Mouse (Mus musculus) spleen, adult 2 months (tissue): Measurements from ENCODE around the gene Myzap.

ENCODE experiments used
- CTCF ChIP-seq: fragments of 200-500 bp; IDR thresholded peaks from 2 replicates; pipeline ENCODE4 v1.5.1; 2011; ENCODE audit warnings: mild to moderate bottlenecking, inconsistent platforms; ENCODE audit not compliant: insufficient read depth, insufficient read length, insufficient replicate concordance; ENCODE audit errors: extremely low read depth
- POLR2A ChIP-seq: fragments of 200-500 bp; IDR thresholded peaks from 2 replicates; pipeline ENCODE4 v1.6.1; 2011; ENCODE audit warnings: low read depth, low read length, inconsistent platforms

GRCm38 (mm10) chr9:71463072-71463667 is 129.0 kb downstream of the Myzap start:
- TF ChIP-seq CTCF (no peak), POLR2A (no peak)
